Mouse (Mus musculus) neural tube, embryonic 15.5 days (tissue): ENCODE results near the gene Chp1. TPM values are rescaled to one million over a fixed set of nuclear protein-coding genes. Genes with fewer than 3 reads are reported as not detected.
"Not testable (repeated sequence)": the region's sequence is repeated elsewhere in the genome, so short reads cannot be mapped to it uniquely, and the experiment has no call there.

Experiments
- ATAC-seq: fragments of 200-750 bp; cut with Nextera tagmentation; 2 replicates; pipeline ENCODE4 v1.8.0; 2017; ENCODE audit warnings: mild to moderate bottlenecking, moderate TSS enrichment, moderate library complexity; ENCODE audit not compliant: low FRiP score
- H3K27ac ChIP-seq: fragments of 300-500 bp; sonication (generic); replicated peaks from 2 replicates; pipeline ENCODE4 v1.5.1; 2015; ENCODE audit warnings: mild to moderate bottlenecking, inconsistent platforms
- H3K27me3 ChIP-seq: fragments of 300-500 bp; sonication (generic); replicated peaks from 2 replicates; pipeline ENCODE4 v1.6.1; 2015; ENCODE audit warnings: inconsistent platforms
- H3K36me3 ChIP-seq: fragments of 300-500 bp; sonication (generic); 2 replicates; pipeline ENCODE4 v1.6.1; 2015; ENCODE audit warnings: inconsistent platforms
- H3K4me1 ChIP-seq: fragments of 300-500 bp; sonication (generic); 2 replicates; pipeline ENCODE4 v1.6.1; 2015; ENCODE audit warnings: inconsistent platforms
- H3K4me2 ChIP-seq: fragments of 300-500 bp; sonication (generic); 2 replicates; pipeline ENCODE4 v1.6.1; 2015; ENCODE audit warnings: inconsistent platforms, mild to moderate bottlenecking, moderate library complexity
- H3K4me3 ChIP-seq: fragments of 300-500 bp; sonication (generic); replicated peaks from 2 replicates; pipeline ENCODE4 v1.5.1; 2015; ENCODE audit warnings: mild to moderate bottlenecking, inconsistent platforms
- H3K9ac ChIP-seq: fragments of 300-500 bp; sonication (generic); replicated peaks from 2 replicates; pipeline ENCODE4 v1.6.1; 2015; ENCODE audit warnings: mild to moderate bottlenecking, inconsistent platforms
- H3K9me3 ChIP-seq: fragments of 300-500 bp; sonication (generic); replicated peaks from 2 replicates; pipeline ENCODE4 v1.6.1; 2016; ENCODE audit warnings: inconsistent platforms
- WGBS: fragments of 180-500 bp; shearing (Covaris S2); methylation state at CpG from one replicate; pipeline ENCODE4 v1.1.7; 2015; ENCODE audit warnings: mixed read lengths; 5-methylcytosine and 5-hydroxymethylcytosine counted together
- polyA plus RNA-seq: library from polyadenylated mRNA; unstranded; fragments of >200 nt; fragmentation: Nextera tagmentation; extraction: Ambion mirVana; gene quantifications from 2 replicates; pipeline ENCODE4 v1.2.1, GENCODE M21; 2015

The Chp1 gene
- 52.0 and 54.3 TPM in 2 replicates for polyA plus RNA-seq

GRCm38 (mm10) chr2:119547522-119548370, at the start of gene Chp1, which contains the start of gene Exd1:
Gene Chp1, plus strand, starts transcription at chr2:119547697.
Gene Exd1, minus strand, starts transcription at chr2:119547627.
- WGBS, result 1% methylated on average over 57 of the region's 57 CpGs
- Histone ChIP-seq H3K27me3 (no peaks in the 10 kb centered on the region), H3K36me3 (no peaks in the 10 kb centered on the region), H3K9me3 (no peaks in the 10 kb centered on the region), H3K4me1 (peaks cover 17% of the 10 kb centered on the region), H3K27ac (peak within 1 kb of the TSS; percentile 82), H3K9ac (peak within 1 kb of the TSS; percentile 80), H3K4me2 (peak within 1 kb of the TSS; percentile 71), H3K4me3 (peak within 1 kb of the TSS; percentile 87)
- ATAC-seq, result peak; percentile 99

- Histone ChIP-seq H3K27ac (no peak overlapping the region), H3K4me3 (no peak overlapping the region), H3K4me2 (no peak overlapping the region), H3K27me3 (0 out of 2 replicates have a peak, but pooled peaks cover 2% of the 10 kb centered on the region), H3K9ac (no peak overlapping the region), H3K9me3 (no peaks in the 10 kb centered on the region), H3K4me1 (no peaks in the 10 kb centered on the region), H3K36me3 (no peaks in the 10 kb centered on the region)
- ATAC-seq, result no peak
- WGBS, result 85% methylated on average over 2 of the region's 2 CpGs
Observed at GRCm38 (mm10) chr2:119498859-119499258, 48.6 kb upstream of the Chp1 start.

DNA sequence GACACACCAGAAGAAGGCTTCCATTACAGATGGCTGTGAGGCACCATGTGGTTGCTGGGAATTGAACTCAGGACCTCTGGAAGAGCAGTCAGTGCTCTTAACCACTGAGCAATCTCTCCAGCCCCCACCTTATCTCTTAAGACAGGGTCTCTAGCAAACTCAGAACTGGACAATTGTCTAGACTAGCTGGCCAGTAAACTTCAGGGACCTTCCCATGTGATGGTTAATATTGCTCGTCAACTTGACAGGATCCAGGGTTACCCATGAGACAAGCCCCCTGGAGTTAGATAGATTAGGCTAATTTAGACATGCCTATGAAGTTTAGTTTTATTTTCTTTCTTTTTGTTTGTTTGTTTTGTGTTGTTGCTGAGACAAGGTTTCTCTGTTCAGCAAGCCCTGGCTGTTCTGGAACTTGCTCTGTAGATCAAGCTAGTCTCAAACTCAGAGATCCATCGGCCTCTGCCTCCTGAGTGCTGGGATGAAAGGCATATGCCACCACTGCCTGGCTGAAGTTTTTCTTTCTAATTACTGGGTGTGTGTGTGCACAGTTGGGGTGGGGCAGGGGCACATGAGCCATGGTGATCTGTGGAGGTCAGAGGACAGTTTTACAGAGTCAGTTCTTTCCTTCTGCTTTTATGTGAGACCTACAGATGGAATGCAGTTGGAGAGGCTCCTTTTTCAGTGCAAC, 46.4 kb upstream of the Chp1 start:
- Histone ChIP-seq H3K9ac (no peak overlapping the region), H3K4me3 (no peak overlapping the region), H3K4me2 (no peak overlapping the region), H3K27ac (no peak overlapping the region), H3K9me3 (no peaks in the 10 kb centered on the region), H3K27me3 (0 out of 2 replicates have a peak, but pooled peaks cover 2% of the 10 kb centered on the region), H3K4me1 (no peaks in the 10 kb centered on the region), H3K36me3 (no peaks in the 10 kb centered on the region)
- no peak for ATAC-seq
- 89% methylated on average over 2 of the region's 2 CpGs for WGBS

DNA sequence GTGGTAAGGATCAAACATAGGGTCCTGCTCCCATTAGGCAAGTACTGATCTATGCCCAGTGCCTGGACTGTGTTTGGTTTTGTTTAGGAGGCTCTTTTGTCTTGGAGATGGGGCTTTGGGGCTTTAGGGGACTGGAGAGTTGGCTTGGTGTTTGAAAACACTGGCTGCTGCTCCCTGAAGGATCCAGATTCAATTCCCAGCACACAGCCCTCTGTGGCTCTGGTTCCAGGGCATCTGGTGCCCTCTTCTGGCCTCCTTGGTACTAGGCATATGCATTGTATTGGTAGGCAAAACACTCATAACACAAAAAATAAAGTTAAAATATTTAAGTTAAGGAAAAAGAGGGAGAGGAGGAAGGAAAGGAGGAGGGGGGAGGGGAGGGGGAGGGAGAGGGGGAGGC, 40.4 kb upstream of the Chp1 start:
- H3K9ac ChIP-seq, result no peak overlapping the region
- no peaks in the 10 kb centered on the region for H3K27me3 ChIP-seq
- H3K36me3 ChIP-seq, result no peaks in the 10 kb centered on the region
- no peaks in the 10 kb centered on the region for H3K4me1 ChIP-seq
- H3K9me3 ChIP-seq, result no peaks in the 10 kb centered on the region
- no peak overlapping the region for H3K4me2 ChIP-seq
- no peak overlapping the region for H3K4me3 ChIP-seq
- no peak overlapping the region for H3K27ac ChIP-seq
- no peak for ATAC-seq

- not testable (repeated sequence) for ATAC-seq, H3K4me3 ChIP-seq, H3K27ac ChIP-seq, H3K9ac ChIP-seq, H3K9me3 ChIP-seq, H3K4me1 ChIP-seq, H3K36me3 ChIP-seq, H3K27me3 ChIP-seq, H3K4me2 ChIP-seq
- WGBS, result 66% methylated on average over 7 of the region's 7 CpGs
Observed at GRCm38 (mm10) chr2:119508518-119508917, 39.0 kb upstream of the Chp1 start.

DNA sequence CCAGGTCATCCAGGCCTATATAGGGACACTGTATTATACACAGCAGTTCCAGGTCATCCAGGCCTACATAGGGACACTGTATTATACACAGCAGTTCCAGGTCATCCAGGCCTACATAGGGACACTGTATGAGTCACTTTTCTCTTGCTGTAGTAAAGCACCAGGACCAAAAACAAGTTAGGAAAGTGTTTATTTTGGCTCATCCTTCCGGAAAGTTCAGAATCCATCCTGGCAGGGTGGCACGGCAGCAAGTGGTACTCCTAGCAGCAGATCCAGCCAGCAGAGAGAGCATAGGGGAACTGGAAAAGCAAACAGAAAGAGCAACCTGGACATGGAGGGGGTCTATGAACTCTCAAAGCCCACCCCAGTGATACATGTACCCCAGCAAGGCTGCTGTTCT, 36.6 kb upstream of the Chp1 start:
- H3K27ac ChIP-seq, result no peak overlapping the region
- H3K36me3 ChIP-seq, result no peaks in the 10 kb centered on the region
- no peak overlapping the region for H3K4me2 ChIP-seq
- H3K27me3 ChIP-seq, result no peaks in the 10 kb centered on the region
- 87% methylated on average over 2 of the region's 2 CpGs for WGBS
- no peaks in the 10 kb centered on the region for H3K9me3 ChIP-seq
- H3K4me3 ChIP-seq, result no peak overlapping the region
- no peak overlapping the region for H3K9ac ChIP-seq
- no peak for ATAC-seq
- H3K4me1 ChIP-seq, result no peaks in the 10 kb centered on the region

DNA sequence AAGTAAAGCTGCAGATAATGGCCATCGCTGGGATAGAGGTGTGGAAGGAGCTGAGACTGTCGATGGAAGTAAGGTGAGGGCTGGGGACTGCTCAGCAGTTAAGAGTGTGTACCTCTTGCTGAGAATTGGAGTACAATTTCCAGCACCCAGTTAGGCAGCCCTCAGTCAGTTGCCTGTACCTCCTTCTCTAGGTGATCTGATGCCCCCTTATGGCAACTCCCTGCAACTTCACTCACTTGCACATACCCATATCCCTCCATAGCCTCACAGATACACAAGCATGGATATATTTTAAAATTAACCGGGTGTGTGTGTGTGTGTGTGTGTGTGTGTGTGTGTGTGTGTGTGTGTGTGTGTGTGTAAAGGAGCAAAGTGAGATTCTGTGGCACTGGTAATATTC, 35.2 kb upstream of the Chp1 start:
- ATAC-seq, result no peak
- Histone ChIP-seq H3K27ac (no peak overlapping the region), H3K36me3 (no peaks in the 10 kb centered on the region), H3K9ac (no peak overlapping the region), H3K4me1 (no peaks in the 10 kb centered on the region), H3K4me3 (no peak overlapping the region), H3K4me2 (no peak overlapping the region), H3K9me3 (no peaks in the 10 kb centered on the region), H3K27me3 (no peaks in the 10 kb centered on the region)
- WGBS, result 85% methylated on average over 3 of the region's 3 CpGs

DNA sequence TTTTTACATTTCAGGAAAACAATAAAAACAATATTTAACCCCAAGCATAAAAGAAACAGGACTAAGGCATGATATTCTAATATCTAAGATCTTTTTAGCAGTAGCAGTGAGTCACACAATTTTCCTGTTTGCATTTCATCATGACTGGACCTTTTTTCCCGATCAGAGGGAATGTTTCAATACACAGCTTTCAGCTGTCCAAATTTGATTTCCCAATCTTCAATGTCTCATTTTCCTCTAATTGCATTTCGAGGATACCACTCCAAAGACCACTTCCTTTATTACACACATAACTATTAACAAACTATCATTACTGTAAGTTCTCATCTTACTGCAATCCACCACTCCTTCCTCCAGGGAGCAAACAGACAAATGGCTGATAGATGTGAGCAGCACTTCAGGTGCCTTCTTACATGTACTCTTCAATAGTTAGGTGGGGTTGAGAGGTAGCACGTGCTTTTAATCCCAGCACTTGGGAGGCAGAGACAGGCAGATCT, 33.4 kb upstream of the Chp1 start:
- Histone ChIP-seq H3K4me1 (no peaks in the 10 kb centered on the region), H3K9me3 (no peaks in the 10 kb centered on the region), H3K4me2 (no peak overlapping the region), H3K27ac (no peak overlapping the region), H3K36me3 (no peaks in the 10 kb centered on the region), H3K27me3 (no peaks in the 10 kb centered on the region), H3K9ac (no peak overlapping the region), H3K4me3 (no peak overlapping the region)
- 84% methylated on average over 3 of the region's 3 CpGs for WGBS
- no peak for ATAC-seq

DNA sequence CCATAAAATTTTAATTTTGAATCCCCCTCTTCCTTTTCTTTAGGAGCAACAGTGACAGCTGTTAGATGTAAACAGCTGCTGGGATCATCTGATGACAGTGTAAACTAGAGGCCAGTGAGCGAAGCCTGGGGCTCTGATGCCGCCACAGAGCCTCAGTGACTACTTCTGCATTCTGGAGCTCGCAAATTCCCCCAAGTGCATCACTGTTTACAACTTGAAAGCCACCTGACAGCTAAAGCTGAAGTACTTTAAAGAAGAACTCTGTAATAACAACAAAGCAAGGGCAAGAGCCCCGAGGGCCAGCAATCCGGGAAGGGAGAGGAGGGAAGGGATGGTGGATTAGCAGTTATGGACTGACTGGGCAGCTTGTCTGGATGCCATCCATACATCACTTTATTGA, 30.7 kb upstream of the Chp1 start:
- Histone ChIP-seq H3K27ac (no peak overlapping the region), H3K27me3 (no peaks in the 10 kb centered on the region), H3K4me2 (no peak overlapping the region), H3K4me3 (no peak overlapping the region), H3K36me3 (no peaks in the 10 kb centered on the region), H3K9ac (no peak overlapping the region), H3K4me1 (no peaks in the 10 kb centered on the region), H3K9me3 (no peaks in the 10 kb centered on the region)
- ATAC-seq, result no peak
- 62% methylated on average over 5 of the region's 5 CpGs for WGBS

DNA sequence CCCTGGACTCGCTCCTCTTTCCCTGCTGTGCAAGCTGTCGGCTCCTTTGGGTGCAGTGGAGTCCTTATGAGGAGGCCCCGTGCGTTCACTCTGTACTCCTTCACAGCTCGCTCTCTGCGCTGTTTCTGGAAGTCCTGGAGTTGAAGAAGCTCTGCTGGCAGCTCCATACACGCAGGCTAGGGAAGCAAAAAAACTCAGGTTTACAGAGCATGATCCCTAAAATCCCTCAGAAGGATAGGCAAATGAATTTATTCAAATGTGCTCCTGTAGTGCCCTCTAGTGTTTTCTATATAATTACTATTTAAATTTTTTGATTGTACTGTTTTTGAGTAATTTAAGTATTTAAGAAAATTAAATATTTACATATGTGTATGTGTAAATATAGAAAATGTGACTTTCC, 26.9 kb upstream of the Chp1 start:
- ATAC-seq, result no peak
- Histone ChIP-seq H3K4me2 (no peak overlapping the region), H3K4me3 (no peak overlapping the region), H3K4me1 (no peaks in the 10 kb centered on the region), H3K9ac (no peak overlapping the region), H3K9me3 (no peaks in the 10 kb centered on the region), H3K36me3 (no peaks in the 10 kb centered on the region), H3K27me3 (no peaks in the 10 kb centered on the region), H3K27ac (no peak overlapping the region)
- WGBS, result 76% methylated on average over 7 of the region's 7 CpGs

- Histone ChIP-seq H3K27me3 (no peaks in the 10 kb centered on the region), H3K9me3 (no peaks in the 10 kb centered on the region), H3K4me1 (no peaks in the 10 kb centered on the region), H3K4me3 (no peak overlapping the region), H3K27ac (no peak overlapping the region), H3K4me2 (no peak overlapping the region), H3K9ac (no peak overlapping the region), H3K36me3 (no peaks in the 10 kb centered on the region)
- WGBS, result 67% methylated on average over 4 of the region's 4 CpGs
- ATAC-seq, result no peak
Observed at GRCm38 (mm10) chr2:119523836-119524235, 23.7 kb upstream of the Chp1 start.

- Histone ChIP-seq H3K9me3 (no peaks in the 10 kb centered on the region), H3K36me3 (no peaks in the 10 kb centered on the region), H3K4me3 (no peak overlapping the region), H3K27me3 (no peaks in the 10 kb centered on the region), H3K9ac (no peak overlapping the region), H3K4me2 (no peak overlapping the region), H3K27ac (no peak overlapping the region), H3K4me1 (no peaks in the 10 kb centered on the region)
- no peak for ATAC-seq
- WGBS, result 48% methylated on average over 4 of the region's 4 CpGs
Observed at GRCm38 (mm10) chr2:119525422-119525821, 22.1 kb upstream of the Chp1 start.
